Mouse (Mus musculus) limb, embryonic 13.5 days (tissue): ENCODE measurements around the gene Srf. TPM values are rescaled to one million over a fixed set of nuclear protein-coding genes. Genes with fewer than 3 reads are reported as not detected.

Source experiments
- ATAC-seq: fragments of 200-750 bp; cut with Nextera tagmentation; 2 replicates; pipeline ENCODE4 v1.8.0; 2017; ENCODE audit warnings: low read depth, moderate number of reproducible peaks, moderate TSS enrichment; ENCODE audit not compliant: low FRiP score
- H3K27ac ChIP-seq: fragments of 300-500 bp; sonication (generic); 2 replicates; pipeline ENCODE4 v1.5.1; 2015; ENCODE audit warnings: inconsistent platforms, mild to moderate bottlenecking, moderate library complexity
- H3K27me3 ChIP-seq: fragments of 300-500 bp; sonication (generic); 2 replicates; pipeline ENCODE4 v1.6.1; 2015; ENCODE audit warnings: mild to moderate bottlenecking, inconsistent platforms
- H3K36me3 ChIP-seq: fragments of 300-500 bp; sonication (generic); 2 replicates; pipeline ENCODE4 v1.6.1; 2015; ENCODE audit warnings: inconsistent platforms, mild to moderate bottlenecking, moderate library complexity
- H3K4me1 ChIP-seq: fragments of 300-500 bp; sonication (generic); 2 replicates; pipeline ENCODE4 v1.6.1; 2015; ENCODE audit warnings: inconsistent platforms
- H3K4me2 ChIP-seq: fragments of 300-500 bp; sonication (generic); replicated peaks from 2 replicates; pipeline ENCODE4 v1.6.1; 2015; ENCODE audit warnings: inconsistent platforms, mild to moderate bottlenecking, moderate library complexity
- H3K4me3 ChIP-seq: fragments of 300-500 bp; sonication (generic); 2 replicates; pipeline ENCODE4 v1.5.1; 2015; ENCODE audit warnings: moderate library complexity, mild to moderate bottlenecking, inconsistent platforms
- H3K9ac ChIP-seq: fragments of 300-500 bp; sonication (generic); 2 replicates; pipeline ENCODE4 v1.6.1; 2015; ENCODE audit warnings: mild to moderate bottlenecking, inconsistent platforms
- H3K9me3 ChIP-seq: fragments of 300-500 bp; sonication (generic); 2 replicates; pipeline ENCODE4 v1.6.1; 2016; ENCODE audit warnings: inconsistent platforms
- WGBS: fragments of 180-500 bp; shearing (Covaris S2); methylation state at CpG from one replicate; pipeline ENCODE4 v1.1.7; 2015; 5-methylcytosine and 5-hydroxymethylcytosine counted together
- polyA plus RNA-seq: library from polyadenylated mRNA; unstranded; fragments of >200 nt; fragmentation: Nextera tagmentation; extraction: Ambion mirVana; gene quantifications from 2 replicates; pipeline ENCODE4 v1.2.1, GENCODE M21; 2015

Srf gene
- polyA plus RNA-seq, 1 experiment from 2014 or later: 5.8 TPM

- Histone ChIP-seq H3K4me2 (peak overlapping the region; percentile 92), H3K9me3 (no peaks in the 10 kb centered on the region), H3K36me3 (peaks cover 27% of the 10 kb centered on the region), H3K4me3 (peak overlapping the region; percentile 99), H3K27ac (peak overlapping the region; percentile 88), H3K4me1 (peaks cover 38% of the 10 kb centered on the region), H3K9ac (peak overlapping the region; percentile 99), H3K27me3 (no peaks in the 10 kb centered on the region)
- under 1% methylated on average over 11 of the region's 11 CpGs for WGBS
- ATAC-seq: no peak
Measured at GRCm38 (mm10) chr17:46554646-46554976, 1.4 kb downstream of the Srf start.

GRCm38 (mm10) chr17:46553926-46554325, 2.0 kb downstream of the Srf start:
- 62% methylated on average over 3 of the region's 3 CpGs for WGBS
- Histone ChIP-seq H3K4me3 (peak overlapping the region; percentile 99), H3K27me3 (no peaks in the 10 kb centered on the region), H3K9ac (peak overlapping the region; percentile 99), H3K27ac (peak overlapping the region; percentile 63; the same call in 1 of the 2 replicates), H3K4me2 (peak overlapping the region; percentile 92), H3K9me3 (no peaks in the 10 kb centered on the region), H3K4me1 (peaks cover 38% of the 10 kb centered on the region), H3K36me3 (peaks cover 32% of the 10 kb centered on the region)
- no peak for ATAC-seq

- Histone ChIP-seq H3K4me2 (peak overlapping the region; percentile 92), H3K4me1 (peaks cover 38% of the 10 kb centered on the region), H3K4me3 (peak overlapping the region; percentile 99), H3K27ac (peak overlapping the region; percentile 63), H3K36me3 (peaks cover 36% of the 10 kb centered on the region), H3K9ac (peak overlapping the region; percentile 99; the same call in 1 of the 2 replicates), H3K27me3 (no peaks in the 10 kb centered on the region), H3K9me3 (no peaks in the 10 kb centered on the region)
- WGBS: 37% methylated on average over 11 of the region's 11 CpGs
- no peak for ATAC-seq
Measured at GRCm38 (mm10) chr17:46553469-46553868, 2.5 kb downstream of the Srf start.

GRCm38 (mm10) chr17:46552841-46553423, 3.0 kb downstream of the Srf start:
- H3K4me3 ChIP-seq: peak overlapping the region; percentile 99
- H3K4me2 ChIP-seq: peak overlapping the region; percentile 92
- peaks cover 42% of the 10 kb centered on the region for H3K36me3 ChIP-seq
- H3K9ac ChIP-seq: no peak overlapping the region
- H3K27ac ChIP-seq: peak overlapping the region; percentile 63
- peaks cover 38% of the 10 kb centered on the region for H3K4me1 ChIP-seq
- WGBS: 2% methylated on average over 24 of the region's 24 CpGs
- no peaks in the 10 kb centered on the region for H3K9me3 ChIP-seq
- peaks cover 1% of the 10 kb centered on the region; the same call in 1 of the 2 replicates for H3K27me3 ChIP-seq
- peak; percentile 75 for ATAC-seq

GRCm38 (mm10) chr17:46552151-46552550, 3.8 kb downstream of the Srf start:
- Histone ChIP-seq H3K27ac (no peak overlapping the region), H3K4me2 (peak overlapping the region; percentile 92), H3K36me3 (peaks cover 42% of the 10 kb centered on the region), H3K9me3 (no peaks in the 10 kb centered on the region), H3K4me3 (no peak overlapping the region), H3K9ac (peak overlapping the region; percentile 46; the same call in 1 of the 2 replicates), H3K4me1 (peaks cover 39% of the 10 kb centered on the region), H3K27me3 (peaks cover 9% of the 10 kb centered on the region)
- 80% methylated on average over 7 of the region's 7 CpGs for WGBS
- ATAC-seq: no peak

- Histone ChIP-seq H3K27ac (no peak overlapping the region), H3K27me3 (peaks cover 14% of the 10 kb centered on the region), H3K4me3 (no peak overlapping the region), H3K4me1 (peaks cover 41% of the 10 kb centered on the region), H3K9ac (no peak overlapping the region), H3K36me3 (peaks cover 42% of the 10 kb centered on the region), H3K4me2 (no peak overlapping the region), H3K9me3 (no peaks in the 10 kb centered on the region)
- no peak for ATAC-seq
- WGBS: 93% methylated on average over 6 of the region's 6 CpGs
Measured at GRCm38 (mm10) chr17:46551369-46551768, 4.6 kb downstream of the Srf start.

- ATAC-seq: no peak
- 89% methylated on average over 7 of the region's 7 CpGs for WGBS
- Histone ChIP-seq H3K4me2 (no peak overlapping the region), H3K9ac (no peak overlapping the region), H3K9me3 (no peaks in the 10 kb centered on the region), H3K4me1 (peaks cover 43% of the 10 kb centered on the region), H3K27me3 (peaks cover 14% of the 10 kb centered on the region), H3K36me3 (peaks cover 42% of the 10 kb centered on the region), H3K27ac (no peak overlapping the region), H3K4me3 (no peak overlapping the region)
Measured at GRCm38 (mm10) chr17:46550904-46551303, 5.1 kb downstream of the Srf start.

- Histone ChIP-seq H3K27me3 (peaks cover 14% of the 10 kb centered on the region), H3K4me2 (no peak overlapping the region), H3K36me3 (peaks cover 42% of the 10 kb centered on the region), H3K4me3 (no peak overlapping the region), H3K9me3 (no peaks in the 10 kb centered on the region), H3K27ac (no peak overlapping the region), H3K9ac (peak overlapping the region; percentile 1; the same call in 1 of the 2 replicates), H3K4me1 (peaks cover 47% of the 10 kb centered on the region)
- 92% methylated on average over 9 of the region's 9 CpGs for WGBS
- ATAC-seq: no peak
Measured at GRCm38 (mm10) chr17:46549642-46550041, 6.3 kb downstream of the Srf start.

- H3K27me3 ChIP-seq: peaks cover 14% of the 10 kb centered on the region
- H3K4me2 ChIP-seq: no peak overlapping the region
- 31% methylated on average over 8 of the region's 8 CpGs for WGBS
- H3K9ac ChIP-seq: no peak overlapping the region
- H3K4me3 ChIP-seq: no peak overlapping the region
- H3K27ac ChIP-seq: no peak overlapping the region
- peaks cover 42% of the 10 kb centered on the region for H3K36me3 ChIP-seq
- H3K9me3 ChIP-seq: no peaks in the 10 kb centered on the region
- peaks cover 43% of the 10 kb centered on the region for H3K4me1 ChIP-seq
- ATAC-seq: no peak
Measured at GRCm38 (mm10) chr17:46549193-46549592, 6.8 kb downstream of the Srf start.

- no peak overlapping the region for H3K27ac ChIP-seq
- peaks cover 42% of the 10 kb centered on the region for H3K36me3 ChIP-seq
- peaks cover 14% of the 10 kb centered on the region for H3K27me3 ChIP-seq
- no peak overlapping the region for H3K4me3 ChIP-seq
- H3K9ac ChIP-seq: no peak overlapping the region
- peaks cover 38% of the 10 kb centered on the region for H3K4me1 ChIP-seq
- no peak for ATAC-seq
- WGBS: 61% methylated on average over 11 of the region's 11 CpGs
- H3K4me2 ChIP-seq: no peak overlapping the region
- no peaks in the 10 kb centered on the region for H3K9me3 ChIP-seq
Measured at GRCm38 (mm10) chr17:46548741-46549140, 7.2 kb downstream of the Srf start.

- no peak overlapping the region for H3K4me3 ChIP-seq
- H3K9me3 ChIP-seq: no peaks in the 10 kb centered on the region
- H3K27ac ChIP-seq: no peak overlapping the region
- no peak overlapping the region for H3K9ac ChIP-seq
- WGBS: 15% methylated on average over 3 of the region's 3 CpGs
- H3K36me3 ChIP-seq: peaks cover 45% of the 10 kb centered on the region
- H3K4me1 ChIP-seq: peaks cover 30% of the 10 kb centered on the region
- no peak for ATAC-seq
- no peak overlapping the region for H3K4me2 ChIP-seq
- H3K27me3 ChIP-seq: peaks cover 14% of the 10 kb centered on the region
Measured at GRCm38 (mm10) chr17:46547923-46548322, 8.1 kb downstream of the Srf start.

GRCm38 (mm10) chr17:46546995-46547394, 9.0 kb downstream of the Srf start:
- H3K27me3 ChIP-seq: peaks cover 14% of the 10 kb centered on the region
- peak overlapping the region; percentile 87 for H3K4me2 ChIP-seq
- 16% methylated on average over 8 of the region's 8 CpGs for WGBS
- H3K4me1 ChIP-seq: peaks cover 22% of the 10 kb centered on the region
- no peak overlapping the region for H3K9ac ChIP-seq
- peak overlapping the region; percentile 73; the same call in 1 of the 2 replicates for H3K4me3 ChIP-seq
- no peak overlapping the region for H3K27ac ChIP-seq
- H3K9me3 ChIP-seq: no peaks in the 10 kb centered on the region
- H3K36me3 ChIP-seq: peaks cover 44% of the 10 kb centered on the region
- no peak for ATAC-seq

- Histone ChIP-seq H3K9me3 (no peaks in the 10 kb centered on the region), H3K9ac (peak overlapping the region; percentile 89), H3K4me3 (peak overlapping the region; percentile 73), H3K27ac (no peak overlapping the region), H3K27me3 (peaks cover 14% of the 10 kb centered on the region), H3K36me3 (peaks cover 44% of the 10 kb centered on the region), H3K4me1 (peaks cover 22% of the 10 kb centered on the region), H3K4me2 (peak overlapping the region; percentile 87)
- 10% methylated on average over 7 of the region's 7 CpGs for WGBS
- no peak for ATAC-seq
Measured at GRCm38 (mm10) chr17:46546591-46546990, 9.4 kb downstream of the Srf start.
